Mouse (Mus musculus): ENCODE results near the gene Clip3.

- TF ChIP-seq CTCF (IDR thresholded peaks at IDR 0.05) (no peak), EP300 (IDR thresholded peaks at IDR 0.05) (no peak)
Observed at GRCm38 (mm10) chr7:30288046-30288445, 3.5 kb upstream of the Clip3 start.
